Mouse (Mus musculus): ENCODE results near the gene 4931409K22Rik. TPM values are rescaled to one million over a fixed set of nuclear protein-coding genes. Genes with fewer than 3 reads are reported as not detected.

4931409K22Rik gene
- polyA plus RNA-seq, 1 experiment from 2014 or later: 0.15 TPM

GRCm38 (mm10) chr5:24510635-24511034 is 46.0 kb downstream of the 4931409K22Rik start:
- WGBS: 46% methylated on average over 11 of the region's 11 CpGs

GRCm38 (mm10) chr5:24508406-24508805 is 48.2 kb downstream of the 4931409K22Rik start:
- H3K4me2 ChIP-seq (ENCODE audit: low read length): no peak overlapping the region
- no peak overlapping the region for H3K9ac ChIP-seq (ENCODE audit: low read length)
- H3K4me3 ChIP-seq (ENCODE audit: low read depth, low read length): no peak overlapping the region
- H3K4me1 ChIP-seq (replicated peaks; ENCODE audit: control insufficient read depth, insufficient read depth, low read length): no peaks in the 10 kb centered on the region
- H3K9me3 ChIP-seq (ENCODE audit: control insufficient read depth, low read length): no peaks in the 10 kb centered on the region
- 94% methylated on average over 7 of the region's 7 CpGs for WGBS
- DNase-seq (ENCODE audit: low spot score) (no peak), ATAC-seq (replicated peaks; ENCODE audit: low FRiP score, low TSS enrichment, low read depth) (no peak)
- no peaks in the 10 kb centered on the region for H3K36me3 ChIP-seq (ENCODE audit: control insufficient read depth, insufficient read depth, low read length)
- no peak overlapping the region for H3K27ac ChIP-seq (ENCODE audit: low read depth)
- peaks cover 15% of the 10 kb centered on the region for H3K27me3 ChIP-seq (replicated peaks; ENCODE audit: control insufficient read depth, insufficient read depth, low read length)

More at GRCm38 (mm10) chr5:24510635-24511034, 46.0 kb downstream of the 4931409K22Rik start:
- Histone ChIP-seq H3K4me1 (replicated peaks; ENCODE audit: control insufficient read depth, insufficient read depth, low read length) (no peaks in the 10 kb centered on the region), H3K27ac (ENCODE audit: low read depth) (no peak overlapping the region), H3K9me3 (ENCODE audit: control insufficient read depth, low read length) (no peaks in the 10 kb centered on the region), H3K9ac (ENCODE audit: low read length) (no peak overlapping the region), H3K4me2 (ENCODE audit: low read length) (no peak overlapping the region), H3K27me3 (replicated peaks; ENCODE audit: control insufficient read depth, insufficient read depth, low read length) (no peaks in the 10 kb centered on the region), H3K4me3 (ENCODE audit: low read depth, low read length) (no peak overlapping the region), H3K36me3 (ENCODE audit: control insufficient read depth, insufficient read depth, low read length) (no peaks in the 10 kb centered on the region)
- ATAC-seq (replicated peaks; ENCODE audit: low FRiP score, low TSS enrichment, low read depth): no peak
- DNase-seq (ENCODE audit: low spot score): no peak

- no peaks in the 10 kb centered on the region for H3K4me1 ChIP-seq (replicated peaks; ENCODE audit: control insufficient read depth, insufficient read depth, low read length)
- DNase-seq (ENCODE audit: low spot score): no peak
- no peaks in the 10 kb centered on the region for H3K9me3 ChIP-seq (ENCODE audit: control insufficient read depth, low read length)
- no peak overlapping the region for H3K9ac ChIP-seq (ENCODE audit: low read length)
- ATAC-seq (replicated peaks; ENCODE audit: low FRiP score, low TSS enrichment, low read depth): no peak
- H3K4me2 ChIP-seq (ENCODE audit: low read length): no peak overlapping the region
- peaks cover 15% of the 10 kb centered on the region for H3K27me3 ChIP-seq (replicated peaks; ENCODE audit: control insufficient read depth, insufficient read depth, low read length)
- H3K36me3 ChIP-seq (ENCODE audit: control insufficient read depth, insufficient read depth, low read length): peaks cover 23% of the 10 kb centered on the region
- no peak overlapping the region for H3K27ac ChIP-seq (ENCODE audit: low read depth)
- 63% methylated on average over 2 of the region's 2 CpGs for WGBS
- no peak overlapping the region for H3K4me3 ChIP-seq (ENCODE audit: low read depth, low read length)
Measured at GRCm38 (mm10) chr5:24505513-24505912, 51.1 kb downstream of the 4931409K22Rik start.

DNA sequence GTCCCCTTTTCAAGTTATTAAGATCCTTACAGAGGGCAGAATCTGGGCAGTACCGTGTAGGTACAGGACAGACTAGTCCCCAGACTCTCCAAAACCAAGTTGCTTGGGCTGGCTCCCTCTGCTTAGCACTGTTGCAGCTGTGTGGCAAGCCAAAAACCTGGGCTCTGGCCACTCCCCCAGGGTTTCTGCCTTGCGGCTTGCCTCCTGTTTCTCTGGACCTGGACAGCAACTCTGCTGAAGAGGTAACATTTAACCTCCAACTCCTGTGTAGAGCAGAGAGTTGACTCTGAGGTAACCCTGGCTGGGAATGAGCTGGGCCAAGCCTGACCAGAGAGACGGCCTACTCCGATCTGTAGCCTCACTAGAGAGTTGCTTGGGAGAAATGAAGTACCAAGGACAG is 53.8 kb downstream of the 4931409K22Rik start:
- no peak for ATAC-seq (replicated peaks; ENCODE audit: low FRiP score, low TSS enrichment, low read depth)

GRCm38 (mm10) chr5:24500851-24501250 is 55.8 kb downstream of the 4931409K22Rik start:
- no peak overlapping the region for H3K27ac ChIP-seq (ENCODE audit: low read depth)
- DNase-seq (ENCODE audit: low spot score) (no peak), ATAC-seq (replicated peaks; ENCODE audit: low FRiP score, low TSS enrichment, low read depth) (no peak)
- H3K4me2 ChIP-seq (ENCODE audit: low read length): no peak overlapping the region
- H3K9ac ChIP-seq (ENCODE audit: low read length): no peak overlapping the region
- H3K9me3 ChIP-seq (ENCODE audit: control insufficient read depth, low read length): no peaks in the 10 kb centered on the region
- H3K27me3 ChIP-seq (replicated peaks; ENCODE audit: control insufficient read depth, insufficient read depth, low read length): peaks cover 15% of the 10 kb centered on the region
- WGBS: 86% methylated on average over 11 of the region's 11 CpGs
- no peaks in the 10 kb centered on the region for H3K4me1 ChIP-seq (replicated peaks; ENCODE audit: control insufficient read depth, insufficient read depth, low read length)
- no peak overlapping the region for H3K4me3 ChIP-seq (ENCODE audit: low read depth, low read length)
- peaks cover 58% of the 10 kb centered on the region for H3K36me3 ChIP-seq (ENCODE audit: control insufficient read depth, insufficient read depth, low read length)

More for the DNA sequence above, 53.8 kb downstream of the 4931409K22Rik start:
- Histone ChIP-seq H3K9me3 (ENCODE audit: control insufficient read depth, low read length) (no peaks in the 10 kb centered on the region), H3K36me3 (ENCODE audit: control insufficient read depth, insufficient read depth, low read length) (peaks cover 48% of the 10 kb centered on the region), H3K4me1 (replicated peaks; ENCODE audit: control insufficient read depth, insufficient read depth, low read length) (no peaks in the 10 kb centered on the region), H3K4me2 (ENCODE audit: low read length) (no peak overlapping the region), H3K27ac (ENCODE audit: low read depth) (no peak overlapping the region), H3K9ac (ENCODE audit: low read length) (no peak overlapping the region), H3K27me3 (replicated peaks; ENCODE audit: control insufficient read depth, insufficient read depth, low read length) (peaks cover 15% of the 10 kb centered on the region), H3K4me3 (ENCODE audit: low read depth, low read length) (no peak overlapping the region)
- DNase-seq (ENCODE audit: low spot score): no peak
- 70% methylated on average over 4 of the region's 4 CpGs for WGBS

GRCm38 (mm10) chr5:24499113-24499512 is 57.5 kb downstream of the 4931409K22Rik start:
- H3K4me1 ChIP-seq (replicated peaks; ENCODE audit: control insufficient read depth, insufficient read depth, low read length): no peaks in the 10 kb centered on the region
- no peak overlapping the region for H3K9ac ChIP-seq (ENCODE audit: low read length)
- H3K27me3 ChIP-seq (replicated peaks; ENCODE audit: control insufficient read depth, insufficient read depth, low read length): peaks cover 3% of the 10 kb centered on the region
- 88% methylated on average over 10 of the region's 10 CpGs for WGBS
- no peaks in the 10 kb centered on the region for H3K9me3 ChIP-seq (ENCODE audit: control insufficient read depth, low read length)
- H3K36me3 ChIP-seq (ENCODE audit: control insufficient read depth, insufficient read depth, low read length): peaks cover 70% of the 10 kb centered on the region
- no peak overlapping the region for H3K4me3 ChIP-seq (ENCODE audit: low read depth, low read length)
- no peak for DNase-seq (ENCODE audit: low spot score)
- no peak overlapping the region for H3K27ac ChIP-seq (ENCODE audit: low read depth)
- no peak for ATAC-seq (replicated peaks; ENCODE audit: low FRiP score, low TSS enrichment, low read depth)
- no peak overlapping the region for H3K4me2 ChIP-seq (ENCODE audit: low read length)

GRCm38 (mm10) chr5:24497526-24497925 is 59.1 kb downstream of the 4931409K22Rik start:
- Histone ChIP-seq H3K4me2 (ENCODE audit: low read length) (no peak overlapping the region), H3K27me3 (replicated peaks; ENCODE audit: control insufficient read depth, insufficient read depth, low read length) (no peaks in the 10 kb centered on the region), H3K4me1 (replicated peaks; ENCODE audit: control insufficient read depth, insufficient read depth, low read length) (no peaks in the 10 kb centered on the region), H3K36me3 (ENCODE audit: control insufficient read depth, insufficient read depth, low read length) (peaks cover 82% of the 10 kb centered on the region), H3K9ac (ENCODE audit: low read length) (no peak overlapping the region), H3K27ac (ENCODE audit: low read depth) (no peak overlapping the region), H3K4me3 (ENCODE audit: low read depth, low read length) (no peak overlapping the region), H3K9me3 (ENCODE audit: control insufficient read depth, low read length) (no peaks in the 10 kb centered on the region)
- WGBS: 74% methylated on average over 12 of the region's 12 CpGs
- DNase-seq (ENCODE audit: low spot score) (no peak), ATAC-seq (replicated peaks; ENCODE audit: low FRiP score, low TSS enrichment, low read depth) (no peak)

GRCm38 (mm10) chr5:24496756-24497155 is 59.9 kb downstream of the 4931409K22Rik start:
- Histone ChIP-seq H3K9me3 (ENCODE audit: control insufficient read depth, low read length) (no peaks in the 10 kb centered on the region), H3K4me3 (ENCODE audit: low read depth, low read length) (no peak overlapping the region), H3K4me2 (ENCODE audit: low read length) (no peak overlapping the region), H3K36me3 (ENCODE audit: control insufficient read depth, insufficient read depth, low read length) (peaks cover 81% of the 10 kb centered on the region), H3K9ac (ENCODE audit: low read length) (no peak overlapping the region), H3K4me1 (replicated peaks; ENCODE audit: control insufficient read depth, insufficient read depth, low read length) (no peaks in the 10 kb centered on the region), H3K27me3 (replicated peaks; ENCODE audit: control insufficient read depth, insufficient read depth, low read length) (no peaks in the 10 kb centered on the region), H3K27ac (ENCODE audit: low read depth) (no peak overlapping the region)
- DNase-seq (ENCODE audit: low spot score) (no peak), ATAC-seq (replicated peaks; ENCODE audit: low FRiP score, low TSS enrichment, low read depth) (no peak)
- WGBS: 76% methylated on average over 6 of the region's 6 CpGs

DNA sequence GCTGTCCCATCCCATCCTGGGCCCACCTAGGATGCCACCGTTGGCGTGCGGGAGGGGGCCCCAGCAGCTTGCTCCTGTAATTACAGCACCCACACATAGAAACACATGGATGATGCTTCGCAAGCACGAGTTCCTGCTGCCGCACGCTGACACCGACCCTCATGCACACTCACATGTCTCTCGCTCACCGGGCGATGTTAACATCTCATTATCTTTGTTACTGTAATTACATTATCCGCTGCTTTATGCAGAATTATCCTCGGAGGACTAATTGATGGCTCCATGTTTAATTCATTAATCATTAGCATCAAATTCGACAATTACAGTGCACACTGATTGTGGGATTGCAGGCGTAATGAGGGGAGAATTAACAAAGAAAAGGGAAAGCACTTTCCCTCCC is 61.6 kb downstream of the 4931409K22Rik start:
- H3K36me3 ChIP-seq (ENCODE audit: control insufficient read depth, insufficient read depth, low read length): peaks cover 81% of the 10 kb centered on the region
- ATAC-seq (replicated peaks; ENCODE audit: low FRiP score, low TSS enrichment, low read depth) (no peak), DNase-seq (ENCODE audit: low spot score) (no peak)
- no peak overlapping the region for H3K27ac ChIP-seq (ENCODE audit: low read depth)
- H3K9me3 ChIP-seq (ENCODE audit: control insufficient read depth, low read length): no peaks in the 10 kb centered on the region
- no peak overlapping the region for H3K9ac ChIP-seq (ENCODE audit: low read length)
- WGBS: 89% methylated on average over 15 of the region's 15 CpGs
- H3K4me1 ChIP-seq (replicated peaks; ENCODE audit: control insufficient read depth, insufficient read depth, low read length): no peaks in the 10 kb centered on the region
- no peak overlapping the region for H3K4me2 ChIP-seq (ENCODE audit: low read length)
- no peaks in the 10 kb centered on the region for H3K27me3 ChIP-seq (replicated peaks; ENCODE audit: control insufficient read depth, insufficient read depth, low read length)
- H3K4me3 ChIP-seq (ENCODE audit: low read depth, low read length): no peak overlapping the region
